Mouse (Mus musculus) neural tube, embryonic 11.5 days (tissue): ENCODE measurements around the gene Cyb5r4. TPM values are rescaled to one million over a fixed set of nuclear protein-coding genes. Genes with fewer than 3 reads are reported as not detected.
"Not testable (repeated sequence)": the region's sequence is repeated elsewhere in the genome, so short reads cannot be mapped to it uniquely, and the experiment has no call there.

ENCODE experiments used
- ATAC-seq: fragments of 200-750 bp; cut with Nextera tagmentation; 2 replicates; pipeline ENCODE4 v1.8.0; 2017; ENCODE audit warnings: moderate number of reproducible peaks, mild to moderate bottlenecking, moderate TSS enrichment, moderate library complexity; ENCODE audit not compliant: insufficient read depth, low FRiP score, low TSS enrichment
- DNase-seq: peaks from one replicate; pipeline ENCODE4 v3.0.0-alpha.2; 2015; ENCODE audit warnings: low spot score
- H3K27ac ChIP-seq: fragments of 300-500 bp; sonication (generic); 2 replicates; pipeline ENCODE4 v1.5.1; 2014; ENCODE audit warnings: low read depth, mild to moderate bottlenecking, low read length
- H3K27me3 ChIP-seq: fragments of 300-500 bp; sonication (generic); 2 replicates; pipeline ENCODE4 v1.6.1; 2014; ENCODE audit warnings: mild to moderate bottlenecking, low read length, mixed read lengths; ENCODE audit not compliant: control insufficient read depth, insufficient read depth
- H3K36me3 ChIP-seq: fragments of 300-500 bp; sonication (generic); 2 replicates; pipeline ENCODE4 v1.6.1; 2014; ENCODE audit warnings: mild to moderate bottlenecking, low read length, moderate library complexity, mixed read lengths; ENCODE audit not compliant: control insufficient read depth, insufficient read depth
- H3K4me1 ChIP-seq: fragments of 300-500 bp; sonication (generic); 2 replicates; pipeline ENCODE4 v1.6.1; 2014; ENCODE audit warnings: low read length, mixed read lengths; ENCODE audit not compliant: control insufficient read depth, insufficient read depth
- H3K4me2 ChIP-seq: fragments of 300-500 bp; sonication (generic); 2 replicates; pipeline ENCODE4 v1.6.1; 2014; ENCODE audit warnings: low read depth, mild to moderate bottlenecking, moderate library complexity
- H3K4me3 ChIP-seq: fragments of 300-500 bp; sonication (generic); 2 replicates; pipeline ENCODE4 v1.5.1; 2014; ENCODE audit warnings: low read depth, low read length
- H3K9ac ChIP-seq: fragments of 300-500 bp; sonication (generic); 2 replicates; pipeline ENCODE4 v1.6.1; 2014; ENCODE audit warnings: mild to moderate bottlenecking, low read length
- H3K9me3 ChIP-seq: fragments of 300-500 bp; sonication (generic); 2 replicates; pipeline ENCODE4 v1.6.1; 2016; ENCODE audit warnings: low read length; ENCODE audit not compliant: control insufficient read depth
- WGBS: fragments of 180-500 bp; shearing (Covaris S2); extraction: QIAGEN DNeasy Blood & Tissue Kit; methylation state at CpG from one replicate; pipeline ENCODE4 v1.1.7; 2014; 5-methylcytosine and 5-hydroxymethylcytosine counted together
- polyA plus RNA-seq: library from polyadenylated mRNA; unstranded; fragments of >200 nt; fragmentation: Nextera tagmentation; extraction: Ambion mirVana; gene quantifications from 2 replicates; pipeline ENCODE4 v1.2.1, GENCODE M21; 2014

Gene Cyb5r4
- polyA plus RNA-seq, 1 experiment from 2014 or later, result 111 TPM

GRCm38 (mm10) chr9:87115456-87115931, 93.7 kb downstream of the Cyb5r4 start:
- 43% methylated on average over 6 of the region's 6 CpGs for WGBS
- Histone ChIP-seq H3K4me1 (no peaks in the 10 kb centered on the region), H3K9ac (no peak overlapping the region), H3K27ac (no peak overlapping the region), H3K36me3 (no peaks in the 10 kb centered on the region), H3K27me3 (no peaks in the 10 kb centered on the region), H3K4me3 (no peak overlapping the region), H3K9me3 (no peaks in the 10 kb centered on the region), H3K4me2 (no peak overlapping the region)
- DNase-seq, result peak; percentile 19
- peak; percentile 41; the same call in 1 of the 2 replicates for ATAC-seq

- H3K27ac ChIP-seq, result no peak overlapping the region
- H3K36me3 ChIP-seq, result no peaks in the 10 kb centered on the region
- no peak for ATAC-seq
Measured at GRCm38 (mm10) chr9:87115978-87116377, 94.2 kb downstream of the Cyb5r4 start.

GRCm38 (mm10) chr9:87118996-87119395, 97.2 kb downstream of the Cyb5r4 start:
- DNase-seq (no peak), ATAC-seq (no peak)
- Histone ChIP-seq H3K27me3 (no peaks in the 10 kb centered on the region), H3K4me3 (no peak overlapping the region), H3K27ac (no peak overlapping the region), H3K4me1 (no peaks in the 10 kb centered on the region), H3K9me3 (no peaks in the 10 kb centered on the region), H3K4me2 (no peak overlapping the region), H3K9ac (no peak overlapping the region), H3K36me3 (no peaks in the 10 kb centered on the region)
- WGBS, result 85% methylated on average over 3 of the region's 3 CpGs

More at GRCm38 (mm10) chr9:87115978-87116377, 94.2 kb downstream of the Cyb5r4 start:
- H3K9me3 ChIP-seq, result no peaks in the 10 kb centered on the region
- H3K27me3 ChIP-seq, result no peaks in the 10 kb centered on the region
- no peaks in the 10 kb centered on the region for H3K4me1 ChIP-seq
- no peak overlapping the region for H3K9ac ChIP-seq
- H3K4me3 ChIP-seq, result no peak overlapping the region
- 61% methylated on average over 1 of the region's 1 CpGs for WGBS
- H3K4me2 ChIP-seq, result no peak overlapping the region
- no peak for DNase-seq

GRCm38 (mm10) chr9:87121956-87122493, 100.2 kb downstream of the Cyb5r4 start:
- Histone ChIP-seq H3K27me3 (no peaks in the 10 kb centered on the region), H3K9ac (no peak overlapping the region), H3K27ac (no peak overlapping the region), H3K4me1 (no peaks in the 10 kb centered on the region), H3K4me2 (no peak overlapping the region), H3K9me3 (no peaks in the 10 kb centered on the region), H3K36me3 (no peaks in the 10 kb centered on the region), H3K4me3 (no peak overlapping the region)
- WGBS, result 49% methylated on average over 9 of the region's 9 CpGs
- ATAC-seq (no peak), DNase-seq (no peak)

GRCm38 (mm10) chr9:87127046-87127445, 105.2 kb downstream of the Cyb5r4 start:
- 82% methylated on average over 5 of the region's 6 CpGs for WGBS

More at GRCm38 (mm10) chr9:87127046-87127445, 105.2 kb downstream of the Cyb5r4 start:
- H3K4me2 ChIP-seq, H3K9ac ChIP-seq, H3K27ac ChIP-seq, H3K9me3 ChIP-seq, ATAC-seq, H3K4me1 ChIP-seq, H3K4me3 ChIP-seq, H3K36me3 ChIP-seq, H3K27me3 ChIP-seq, DNase-seq: not testable (repeated sequence)

Other genes starting within 250 kb of the Cyb5r4 start
- gene Snap91, start 141.4 kb upstream of the Cyb5r4 start, polyA plus RNA-seq, result 20.1 and 21.3 TPM in 2 replicates
- 0.96 and 2.1 TPM in 2 replicates for gene Ripply2, start 6.5 kb upstream of the Cyb5r4 start, polyA plus RNA-seq
- not detected in 2 replicates for gene Mrap2, start 122.3 kb downstream of the Cyb5r4 start, polyA plus RNA-seq
- gene Cep162, start 233.5 kb downstream of the Cyb5r4 start, polyA plus RNA-seq, result 9.1 and 10.7 TPM in 2 replicates